In the genomic region with DNA sequence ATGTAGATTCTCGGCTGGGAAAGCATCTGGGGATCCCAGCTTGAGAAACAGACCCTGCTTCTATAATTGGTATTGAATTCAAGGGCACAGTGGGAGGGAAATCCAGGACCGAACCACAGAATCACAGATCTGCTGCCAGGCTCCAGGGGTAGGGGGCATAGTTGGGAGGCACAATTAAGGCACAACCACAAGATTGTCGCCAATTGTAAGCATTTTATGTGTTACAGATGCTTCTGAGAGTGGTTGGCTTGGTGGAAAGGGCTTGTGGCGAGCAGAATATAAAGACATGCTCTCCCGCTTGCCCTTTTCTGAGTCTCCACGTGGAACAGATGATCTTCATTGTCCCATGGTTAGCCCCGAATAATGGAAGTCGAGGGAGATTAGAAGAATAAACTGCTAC, we compare ENCODE assay signal across 26 mouse cellular contexts.
DNase-seq lines count a peak whose midpoint lies in the region; ATAC-seq lines count a peak whose summit lies in the region.
"Had no signal": no experiment of that assay in that cellular context is flagged by ENCODE, and none has a peak within 500 bp of the region (broad histone marks: within the 10 kb centered on the region; RNA-seq: fewer than 3 reads in every experiment).

No protein-coding gene starts in this region.

- no peak for ATAC-seq in forebrain, embryonic 11.5 days (replicated peaks; ENCODE audit: low FRiP score)
- ATAC-seq in midbrain, embryonic 13.5 days: no peak
- no peak for ATAC-seq in midbrain, embryonic 15.5 days (replicated peaks)
- ATAC-seq in forebrain, embryonic 15.5 days (replicated peaks): no peak
- ATAC-seq: CD4-positive, CD25-positive, alpha-beta regulatory T cell, adult 4 months; hindbrain, embryonic 16.5 days; intestine, embryonic 15.5 days had no signal

- no peaks in the 10 kb centered on the region for H3K27me3 ChIP-seq in forebrain, embryonic 10.5 days (ENCODE audit: poor library complexity, severe bottlenecking)
- H3K27me3 ChIP-seq in forebrain, embryonic 11.5 days (ENCODE audit: control insufficient read depth, insufficient read depth, low read length): no peaks in the 10 kb centered on the region
- no peaks in the 10 kb centered on the region for H3K27me3 ChIP-seq in midbrain, embryonic 13.5 days
- no peaks in the 10 kb centered on the region for H3K27me3 ChIP-seq in midbrain, embryonic 15.5 days (replicated peaks)
- H3K27me3 ChIP-seq in forebrain, embryonic 15.5 days: no peaks in the 10 kb centered on the region
- H3K27me3 ChIP-seq in limb, embryonic 10.5 days (ENCODE audit: low read depth, poor library complexity, severe bottlenecking): no peaks in the 10 kb centered on the region
- H3K27me3 ChIP-seq: embryonic facial prominence, embryonic 15.5 days; hindbrain, embryonic 13.5 days; intestine, embryonic 15.5 days had no signal

- H3K4me3 ChIP-seq in forebrain, embryonic 10.5 days: no peak overlapping the region
- H3K4me3 ChIP-seq in forebrain, embryonic 11.5 days (ENCODE audit: low read depth, low read length): no peak overlapping the region
- H3K4me3 ChIP-seq in midbrain, embryonic 13.5 days (replicated peaks): no peak overlapping the region
- H3K4me3 ChIP-seq in midbrain, embryonic 15.5 days: no peak overlapping the region
- H3K4me3 ChIP-seq in forebrain, embryonic 15.5 days: no peak overlapping the region
- no peak overlapping the region for H3K4me3 ChIP-seq in limb, embryonic 10.5 days
- H3K4me3 ChIP-seq: embryonic facial prominence, embryonic 15.5 days; hindbrain, embryonic 10.5 days; hindbrain, embryonic 13.5 days; intestine, embryonic 15.5 days had no signal

- no peak overlapping the region for H3K4me2 ChIP-seq in forebrain, embryonic 11.5 days (ENCODE audit: low read depth, low read length, severe bottlenecking)
- H3K4me2 ChIP-seq in midbrain, embryonic 13.5 days (replicated peaks): no peak overlapping the region
- H3K4me2 ChIP-seq in midbrain, embryonic 15.5 days: no peak overlapping the region
- no peak overlapping the region for H3K4me2 ChIP-seq in forebrain, embryonic 15.5 days (replicated peaks)
- H3K4me2 ChIP-seq: embryonic facial prominence, embryonic 15.5 days; heart, embryonic 11.5 days; hindbrain, embryonic 13.5 days; intestine, embryonic 15.5 days had no signal

- H3K9ac ChIP-seq in forebrain, embryonic 11.5 days (ENCODE audit: low read length): no peak overlapping the region
- no peak overlapping the region for H3K9ac ChIP-seq in midbrain, embryonic 13.5 days (replicated peaks)
- H3K9ac ChIP-seq in midbrain, embryonic 15.5 days: no peak overlapping the region
- no peak overlapping the region for H3K9ac ChIP-seq in forebrain, embryonic 15.5 days (replicated peaks)
- H3K9ac ChIP-seq: embryonic facial prominence, embryonic 15.5 days; hindbrain, embryonic 13.5 days; intestine, embryonic 15.5 days had no signal

- H3K4me1 ChIP-seq in forebrain, embryonic 10.5 days: peaks cover 65% of the 10 kb centered on the region
- no peaks in the 10 kb centered on the region; the same call in 1 of the 2 replicates for H3K4me1 ChIP-seq in forebrain, embryonic 11.5 days (replicated peaks; ENCODE audit: control insufficient read depth, insufficient read depth, low read length)
- H3K4me1 ChIP-seq in midbrain, embryonic 13.5 days (replicated peaks): peaks cover 38% of the 10 kb centered on the region
- peaks cover 13% of the 10 kb centered on the region for H3K4me1 ChIP-seq in midbrain, embryonic 15.5 days
- peaks cover 29% of the 10 kb centered on the region for H3K4me1 ChIP-seq in forebrain, embryonic 15.5 days
- peaks cover 79% of the 10 kb centered on the region for H3K4me1 ChIP-seq in limb, embryonic 10.5 days

- no peaks in the 10 kb centered on the region for H3K9me3 ChIP-seq in forebrain, embryonic 10.5 days
- no peaks in the 10 kb centered on the region for H3K9me3 ChIP-seq in forebrain, embryonic 11.5 days (ENCODE audit: control insufficient read depth, low read length)
- no peaks in the 10 kb centered on the region for H3K9me3 ChIP-seq in midbrain, embryonic 13.5 days
- H3K9me3 ChIP-seq in midbrain, embryonic 15.5 days: no peaks in the 10 kb centered on the region
- H3K9me3 ChIP-seq in forebrain, embryonic 15.5 days: no peaks in the 10 kb centered on the region
- H3K9me3 ChIP-seq in limb, embryonic 10.5 days (replicated peaks): no peaks in the 10 kb centered on the region
- H3K9me3 ChIP-seq: embryonic facial prominence, embryonic 15.5 days; hindbrain, embryonic 10.5 days; hindbrain, embryonic 13.5 days; intestine, embryonic 15.5 days had no signal

- WGBS in forebrain, embryonic 10.5 days: 50% methylated on average over 8 of the region's 8 CpGs
- WGBS in forebrain, embryonic 11.5 days: 34% methylated on average over 8 of the region's 8 CpGs
- 28% methylated on average over 8 of the region's 8 CpGs for WGBS in midbrain, embryonic 13.5 days
- 35% methylated on average over 8 of the region's 8 CpGs for WGBS in midbrain, embryonic 15.5 days
- WGBS in forebrain, embryonic 15.5 days: 26% methylated on average over 8 of the region's 8 CpGs
- 70% methylated on average over 8 of the region's 8 CpGs for WGBS in limb, embryonic 10.5 days

- H3K27ac ChIP-seq in forebrain, embryonic 10.5 days: 0 out of 2 replicates have a peak overlapping the region, but pooled peaks have one; percentile 30
- no peak overlapping the region for H3K27ac ChIP-seq in forebrain, embryonic 11.5 days (ENCODE audit: low read depth, low read length)
- peak overlapping the region; percentile 35; the same call in 1 of the 2 replicates for H3K27ac ChIP-seq in midbrain, embryonic 13.5 days
- H3K27ac ChIP-seq in midbrain, embryonic 15.5 days: no peak overlapping the region
- H3K27ac ChIP-seq in forebrain, embryonic 15.5 days (replicated peaks): peak overlapping the region; percentile 50
- H3K27ac ChIP-seq in limb, embryonic 10.5 days: 0 out of 2 replicates have a peak overlapping the region, but pooled peaks have one; percentile 26
- H3K27ac ChIP-seq: embryonic facial prominence, embryonic 15.5 days; hindbrain, embryonic 10.5 days; hindbrain, embryonic 13.5 days; intestine, embryonic 15.5 days had no signal

- no peak for DNase-seq in forebrain, embryonic 10.5 days (ENCODE audit: extremely low spot score, low spot score)
- DNase-seq in forebrain, embryonic 11.5 days (ENCODE audit: low spot score): no peak
- DNase-seq in limb, embryonic 10.5 days (ENCODE audit: low spot score): no peak
- DNase-seq in layer of hippocampus, adult 11-12 months (ENCODE audit: low spot score): no peak
- DNase-seq in T-cell, adult 2 months (ENCODE audit: low spot score): no peak
- DNase-seq: adrenal gland, postnatal 10 days; adrenal gland, postnatal 36 days; cerebellum, adult 11 months; cerebellum, adult 2 months; cerebellum, adult 9-11 months; cerebellum, postnatal 25 days; embryo, embryonic 11 days; gastrocnemius, postnatal 10 days; gastrocnemius, postnatal 36 days; kidney, adult 11 months; kidney, adult 8-10 months had no signal

- H3K36me3 ChIP-seq in forebrain, embryonic 10.5 days (replicated peaks): peaks cover 2% of the 10 kb centered on the region; the same call in 1 of the 2 replicates
- no peaks in the 10 kb centered on the region for H3K36me3 ChIP-seq in forebrain, embryonic 11.5 days (ENCODE audit: control insufficient read depth, insufficient read depth, low read length)
- H3K36me3 ChIP-seq in midbrain, embryonic 13.5 days: no peaks in the 10 kb centered on the region
- no peaks in the 10 kb centered on the region for H3K36me3 ChIP-seq in midbrain, embryonic 15.5 days (replicated peaks)
- no peaks in the 10 kb centered on the region for H3K36me3 ChIP-seq in forebrain, embryonic 15.5 days
- H3K36me3 ChIP-seq in limb, embryonic 10.5 days: peaks cover 4% of the 10 kb centered on the region; the same call in 1 of the 2 replicates
- H3K36me3 ChIP-seq: embryonic facial prominence, embryonic 15.5 days; hindbrain, embryonic 10.5 days; hindbrain, embryonic 13.5 days; intestine, embryonic 15.5 days had no signal

Comparison
In these comparisons a context has a peak if more than half of its experiments do, and no peak if none do; other contexts are left out.
1. H3K27ac ChIP-seq: peak in forebrain, embryonic 10.5 days (single experiment), midbrain, embryonic 13.5 days (single experiment), forebrain, embryonic 15.5 days (single experiment) and limb, embryonic 10.5 days (single experiment); none in forebrain, embryonic 11.5 days (single experiment) and midbrain, embryonic 15.5 days (single experiment).